Mouse (Mus musculus) testis, adult 2 months (tissue): ENCODE measurements around the gene Chrdl2.

Experiments
- CTCF ChIP-seq: fragments of 200-500 bp; IDR thresholded peaks from 2 replicates; pipeline ENCODE4 v1.5.1; 2012; ENCODE audit warnings: low read depth, mild to moderate bottlenecking, inconsistent platforms, low read length, moderate library complexity; ENCODE audit not compliant: control insufficient read depth, insufficient read depth, insufficient replicate concordance
- POLR2A ChIP-seq: fragments of 200-500 bp; IDR thresholded peaks from 2 replicates; pipeline ENCODE4 v1.6.1; 2012; ENCODE audit warnings: low read depth, mild to moderate bottlenecking, inconsistent platforms, low read length, moderate library complexity; ENCODE audit not compliant: control insufficient read depth

- TF ChIP-seq POLR2A: no peak
- no peak for TF ChIP-seq CTCF
Observed at GRCm38 (mm10) chr7:100043605-100044031, 37.6 kb downstream of the Chrdl2 start.
